Mouse (Mus musculus) right cerebral cortex, postnatal 4 days (tissue): ENCODE results near the gene Ptov1.

ENCODE experiments used
- DNase-seq: peaks from one replicate; pipeline ENCODE4 v3.0.0-alpha.2; 2022

Gene Ptov1

DNA sequence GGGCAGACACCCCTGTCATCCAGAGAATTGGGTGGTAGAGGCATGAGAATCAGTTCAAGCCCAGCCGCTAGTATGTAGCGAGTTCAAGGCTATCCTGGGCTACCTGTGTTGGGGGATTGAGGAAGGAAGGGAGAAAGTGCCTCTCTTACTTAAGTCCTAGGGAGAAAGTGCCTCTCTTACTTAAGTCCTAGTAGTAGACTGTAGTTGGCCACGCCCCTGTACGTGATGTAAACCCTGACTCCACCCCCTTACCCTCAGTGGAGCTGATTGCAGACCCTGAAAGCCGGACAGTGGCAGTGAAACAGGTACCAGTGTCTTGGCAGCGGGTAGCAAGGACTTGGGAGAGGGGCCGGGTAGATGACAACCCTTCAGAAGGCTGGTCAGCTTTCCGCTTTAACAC is 11.7 kb downstream of the Ptov1 start:
- DNase-seq, result no peak

DNA sequence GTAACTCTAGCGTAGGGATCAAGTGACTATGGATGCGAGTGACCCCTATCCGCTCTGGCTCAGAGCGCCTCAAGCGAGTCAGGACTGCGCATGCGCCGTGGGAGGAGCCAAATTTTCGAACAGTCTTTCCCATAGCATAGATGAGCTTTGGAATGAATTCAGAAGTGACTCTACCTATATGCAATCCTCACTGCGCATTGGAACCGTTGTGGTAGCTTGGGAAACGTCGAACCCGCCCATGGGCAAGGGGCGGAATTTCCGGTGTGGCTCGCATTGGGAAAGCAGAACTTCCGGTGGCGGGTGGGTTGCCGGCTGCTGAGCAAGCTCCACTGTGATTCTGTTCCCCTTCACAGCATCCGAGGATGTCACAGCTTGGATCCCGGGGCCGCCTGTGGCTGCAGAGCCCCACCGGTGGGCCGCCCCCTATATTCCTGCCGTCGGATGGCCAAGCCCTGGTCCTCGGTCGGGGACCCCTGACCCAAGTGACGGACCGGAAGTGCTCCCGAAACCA is 12.5 kb downstream of the Ptov1 start, which contains the start of gene Pnkp:
Gene Pnkp, plus strand, starts transcription at position 98 of the 511 bp plus-strand sequence.
- DNase-seq, result peak; percentile 86

DNA sequence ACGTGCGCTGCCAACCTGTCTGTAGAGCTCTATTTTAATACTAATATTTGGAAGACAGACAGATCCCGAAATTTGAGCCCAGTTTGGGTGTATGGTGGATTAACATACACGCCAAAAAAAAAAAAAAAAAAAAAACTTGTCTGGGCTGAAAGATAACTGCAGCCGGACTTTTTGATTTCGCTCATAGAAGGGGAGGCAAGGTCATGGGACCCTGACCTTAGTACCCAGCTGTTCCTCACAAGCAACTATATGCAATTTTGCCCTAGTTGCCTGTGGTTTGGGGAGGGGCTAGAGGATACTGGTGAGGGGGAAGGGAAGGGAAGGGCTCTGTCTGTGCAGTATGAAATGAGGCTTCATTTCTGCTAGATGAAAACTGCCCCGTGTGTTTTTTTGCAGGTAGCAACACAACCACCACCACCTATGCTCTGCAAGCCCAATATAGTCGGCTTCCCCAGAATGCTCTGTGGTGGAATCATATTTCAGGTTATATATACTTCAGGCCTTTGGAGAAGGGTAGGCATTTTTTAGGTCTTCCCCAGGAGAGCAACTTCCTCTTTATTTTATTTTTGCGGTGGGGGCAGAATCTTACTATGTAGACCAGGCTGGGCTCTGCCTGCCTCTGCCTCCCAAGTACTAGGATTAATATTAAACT is 13.2 kb downstream of the Ptov1 start:
- DNase-seq, result no peak

DNA sequence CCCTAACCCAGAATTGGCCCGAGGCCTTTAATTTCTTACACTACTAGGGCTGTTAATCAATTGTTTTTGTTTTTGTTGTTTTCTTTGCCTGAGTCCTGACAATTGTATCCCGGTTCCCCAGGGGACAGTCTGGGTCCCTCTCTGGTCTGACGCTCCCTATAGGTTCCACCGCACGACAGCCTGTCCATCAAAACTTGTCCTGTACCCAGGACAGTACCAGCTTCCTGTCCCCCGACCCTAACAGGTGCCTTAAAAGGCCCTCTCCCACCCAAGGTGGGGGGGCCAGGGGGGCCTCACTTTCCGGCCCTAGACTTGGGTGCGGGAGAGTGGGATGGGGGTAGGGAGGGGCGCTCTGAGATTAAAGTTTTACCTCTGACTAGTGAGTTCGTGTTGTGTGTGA is 14.6 kb downstream of the Ptov1 start:
- DNase-seq, result no peak

DNA sequence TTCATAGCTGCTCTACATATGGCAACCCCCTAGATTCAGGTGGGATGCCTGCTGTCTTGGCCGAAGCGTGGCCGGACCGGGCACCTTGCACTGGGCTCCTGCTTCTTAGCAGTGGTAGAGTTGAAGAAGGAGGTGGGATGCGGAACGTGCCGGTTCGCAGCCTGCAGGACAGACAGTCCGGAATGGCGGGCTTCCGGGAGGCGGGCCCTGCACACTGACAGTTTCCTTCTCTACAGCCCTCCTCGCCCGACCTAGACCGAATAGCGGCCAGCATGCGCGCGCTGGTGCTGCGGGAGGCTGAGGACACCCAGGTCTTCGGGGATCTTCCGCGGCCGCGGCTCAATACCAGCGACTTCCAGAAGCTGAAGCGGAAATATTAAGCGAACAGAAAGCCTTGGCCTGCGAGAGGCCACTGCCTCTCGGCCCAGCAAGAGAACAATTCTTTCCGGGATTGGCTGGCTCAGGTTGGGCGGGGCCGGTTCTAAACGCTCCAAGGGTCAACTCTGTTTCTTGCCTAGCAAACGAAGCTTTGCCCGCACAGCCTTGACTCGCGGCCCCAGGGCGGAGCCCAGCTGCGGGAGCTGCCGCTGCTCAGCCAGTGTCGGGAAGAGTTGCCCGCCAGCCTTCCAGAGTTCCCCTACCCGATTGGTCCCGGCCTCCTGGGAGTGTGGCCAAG is 15.1 kb downstream of the Ptov1 start:
- peak; percentile 68 for DNase-seq

DNA sequence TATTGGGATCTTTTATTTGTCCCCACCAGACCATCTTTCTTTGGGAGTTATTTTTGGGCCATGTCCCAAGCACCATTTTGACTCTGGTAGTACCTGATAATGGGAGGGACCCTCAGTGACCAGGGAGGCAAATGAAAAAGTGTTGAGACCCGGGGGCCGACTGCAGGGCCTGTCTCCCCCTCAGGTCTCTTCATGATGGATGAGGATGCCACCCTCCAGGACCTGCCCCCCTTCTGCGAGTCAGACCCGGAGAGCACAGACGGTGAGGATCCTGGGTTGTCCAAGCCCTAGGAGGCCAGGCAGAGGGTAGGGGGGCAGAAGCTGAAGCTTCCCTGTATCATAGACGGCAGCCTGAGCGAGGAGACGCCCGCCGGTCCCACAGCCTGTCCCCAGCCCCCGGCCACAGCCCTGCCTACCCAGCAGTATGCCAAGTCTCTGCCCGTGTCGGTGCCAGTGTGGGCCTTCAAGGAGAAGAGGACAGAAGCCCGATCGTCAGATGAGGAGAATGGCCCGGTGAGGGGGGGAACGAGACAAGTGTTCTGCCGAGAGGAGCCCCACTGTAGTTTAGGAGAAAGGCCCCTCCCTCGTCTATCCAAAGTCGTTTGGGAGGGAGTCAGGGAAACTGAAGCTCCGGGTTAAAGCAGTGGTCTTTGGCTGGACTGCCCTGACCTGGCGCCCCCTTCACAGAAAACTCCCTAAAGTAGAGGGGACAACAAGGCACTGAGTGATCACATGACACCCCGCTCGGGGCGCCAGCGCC is 15.8 kb downstream of the Ptov1 start:
- no peak for DNase-seq

DNA sequence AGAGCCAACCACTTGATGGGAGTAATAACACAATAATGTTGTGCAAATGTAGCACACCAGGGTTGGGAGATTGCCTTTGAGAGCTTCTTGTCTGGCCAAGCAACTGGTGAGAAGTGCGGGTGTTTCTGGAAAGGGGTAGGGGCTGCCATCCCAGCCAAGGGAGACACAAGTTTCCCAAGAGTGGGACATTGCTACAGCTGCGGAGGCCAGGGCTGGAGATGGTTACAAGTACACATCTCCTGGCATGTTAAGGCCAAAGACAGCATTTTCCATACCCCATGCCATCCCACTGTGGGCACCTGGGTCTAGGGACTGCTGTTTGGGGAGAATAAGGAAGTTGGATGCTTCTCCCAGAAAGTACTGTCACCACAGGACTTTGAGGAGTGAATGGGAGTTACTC is 16.5 kb downstream of the Ptov1 start:
- no peak for DNase-seq

DNA sequence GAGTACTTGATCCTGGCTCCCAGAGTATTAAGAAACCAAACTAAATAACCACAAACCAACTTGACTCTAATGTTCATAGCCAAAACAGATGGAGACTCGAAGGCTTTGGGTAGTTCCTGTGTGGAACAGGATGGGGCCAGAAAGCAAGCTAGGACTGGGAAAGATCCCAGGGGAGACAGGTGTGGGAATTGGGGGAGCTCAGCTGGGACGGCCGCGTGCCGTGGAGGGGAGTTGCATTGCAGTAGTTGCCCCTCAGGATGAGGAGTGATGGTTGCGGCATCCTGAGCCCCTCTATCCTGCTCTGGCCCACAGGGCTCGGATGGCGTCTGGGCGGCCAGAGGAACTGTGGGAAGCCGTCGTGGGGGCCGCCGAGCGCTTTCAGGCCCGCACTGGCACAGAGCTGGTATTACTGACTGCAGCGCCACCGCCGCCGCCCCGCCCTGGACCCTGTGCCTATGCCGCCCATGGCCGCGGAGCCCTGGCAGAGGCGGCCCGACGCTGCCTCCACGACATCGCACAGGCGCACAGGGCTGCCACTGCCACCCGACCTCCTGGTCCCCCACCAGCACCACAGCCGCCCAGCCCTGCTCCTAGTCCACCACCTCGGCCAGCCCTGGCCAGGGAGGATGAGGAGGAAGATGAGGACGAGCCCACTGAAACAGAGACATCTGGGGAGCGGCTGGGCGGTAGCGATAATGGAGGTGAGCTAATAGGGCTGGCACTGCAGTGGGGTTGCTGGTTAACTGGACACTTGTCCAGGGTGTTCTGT is 17.1 kb downstream of the Ptov1 start:
- DNase-seq, result no peak

DNA sequence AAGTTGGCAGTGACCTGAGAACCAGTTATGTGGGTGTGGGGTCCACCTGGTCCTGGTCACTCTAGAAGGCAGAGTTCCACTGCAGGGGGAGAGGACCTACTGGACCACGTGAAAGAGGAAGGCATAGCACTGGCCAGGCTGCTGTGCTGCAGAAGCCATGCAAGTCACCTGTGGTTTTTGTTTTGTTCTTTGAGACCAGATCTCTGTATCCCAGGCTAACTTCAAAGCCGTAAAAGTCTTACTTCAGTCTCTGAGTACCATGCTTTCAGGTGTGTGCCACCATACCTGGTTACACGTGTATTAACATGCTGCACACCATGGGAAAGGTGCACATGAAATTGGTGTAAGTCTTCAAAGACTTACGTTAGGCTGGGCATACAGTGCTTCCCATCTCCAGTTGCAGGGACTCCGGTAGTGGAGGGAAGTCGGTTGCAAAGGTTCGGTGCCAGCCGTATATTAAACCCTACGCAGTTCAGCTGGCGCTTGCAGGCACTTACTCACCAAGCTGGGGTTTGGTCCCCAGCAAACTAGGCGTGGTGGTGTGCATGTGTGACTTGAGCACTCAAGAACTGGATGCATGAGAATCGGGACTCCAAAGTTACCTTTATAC is 17.9 kb downstream of the Ptov1 start:
- DNase-seq, result no peak

DNA sequence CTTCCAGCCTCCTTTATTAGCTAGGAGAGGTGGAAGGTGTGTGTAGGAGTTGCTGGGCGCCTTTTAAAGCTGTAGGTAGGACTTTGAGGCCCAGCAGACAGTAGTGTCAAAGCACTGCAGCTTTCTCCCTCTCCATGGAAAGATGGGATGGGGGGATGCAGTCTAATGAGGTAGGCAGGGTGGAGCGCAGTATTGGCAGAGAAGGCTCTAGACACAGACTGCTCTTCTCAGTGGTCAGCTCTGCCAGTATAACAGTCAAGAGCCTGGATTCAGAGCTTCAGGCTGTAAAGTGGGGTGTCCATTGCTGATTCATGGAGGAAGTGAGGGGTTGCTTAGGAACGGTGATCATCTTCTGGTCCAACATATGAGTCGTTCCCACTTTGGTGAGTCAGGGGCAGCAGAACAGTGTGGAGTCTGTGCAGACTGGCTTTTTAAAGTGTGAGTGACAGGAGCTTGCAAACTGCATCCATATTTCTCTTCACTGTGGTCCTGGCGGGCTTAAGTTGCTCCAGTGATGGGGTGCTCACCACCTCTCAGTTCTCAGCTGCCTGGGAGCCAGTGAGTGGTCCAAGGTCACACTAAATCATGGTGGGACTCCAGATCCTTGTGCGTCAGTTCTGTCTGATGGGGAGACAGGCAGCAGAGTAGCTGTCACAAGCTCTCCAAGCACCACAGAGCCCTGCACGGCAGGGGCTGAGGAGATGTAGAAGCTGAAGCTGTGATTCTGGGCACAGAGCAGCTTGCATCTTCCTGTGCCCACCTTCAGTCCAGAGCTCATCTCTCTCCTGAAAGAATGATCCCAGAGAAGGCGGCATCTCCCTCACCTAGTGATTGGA is 18.6 kb downstream of the Ptov1 start:
- no peak for DNase-seq

DNA sequence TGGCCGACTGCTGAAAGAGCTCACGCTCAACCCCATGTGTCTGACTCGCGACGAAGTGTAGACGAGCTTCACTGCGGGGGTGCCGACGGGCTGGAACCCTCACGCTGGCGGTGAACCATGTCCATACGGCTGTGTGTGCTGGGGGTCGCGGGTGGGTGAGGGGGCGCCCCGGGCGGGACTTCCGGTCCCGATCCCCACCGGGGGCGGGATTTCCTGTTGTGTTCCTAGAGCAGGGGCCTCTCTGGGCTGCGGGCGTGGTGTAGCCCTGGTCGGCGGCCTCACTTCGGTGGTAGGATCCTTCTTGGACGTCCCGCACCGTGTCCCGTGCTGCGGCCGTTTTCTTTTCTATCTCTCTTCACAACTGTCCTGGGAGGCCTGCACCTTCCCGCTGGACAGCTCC is 19.4 kb downstream of the Ptov1 start:
- peak; percentile 83 for DNase-seq

DNA sequence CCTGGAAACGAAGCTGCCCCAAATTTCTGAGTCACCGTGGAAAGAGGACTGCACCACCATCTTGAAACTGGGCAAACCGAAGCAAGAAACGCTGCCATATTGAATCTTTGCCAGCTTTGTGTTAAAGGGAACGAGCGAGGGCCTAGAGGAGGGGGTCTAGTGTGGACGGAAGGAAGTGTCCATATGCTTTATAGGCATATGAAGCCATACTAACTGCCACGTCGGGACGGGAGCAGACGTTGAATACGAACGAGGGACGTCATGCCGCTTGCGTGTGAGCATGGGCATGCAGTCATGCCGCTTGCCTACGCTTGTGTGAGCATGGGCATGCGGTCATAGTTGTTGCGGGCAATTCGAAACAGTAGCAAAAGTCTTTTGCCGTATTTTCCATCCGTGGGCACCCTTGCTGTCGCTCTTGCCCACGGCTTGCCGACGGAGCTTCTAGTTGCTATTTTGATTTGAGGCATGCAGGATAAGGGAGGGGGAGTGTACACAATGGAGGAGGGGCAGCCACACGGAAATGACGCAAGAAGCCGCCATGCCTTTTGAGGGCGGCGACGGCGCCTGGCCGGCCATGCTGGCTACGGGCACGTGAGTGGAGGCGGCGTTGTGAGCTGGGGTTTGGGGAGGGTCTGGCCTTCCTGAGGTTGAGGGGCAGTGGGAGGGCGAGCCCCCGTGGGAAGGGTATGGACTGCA is 20.0 kb downstream of the Ptov1 start:
- peak; percentile 83 for DNase-seq

DNA sequence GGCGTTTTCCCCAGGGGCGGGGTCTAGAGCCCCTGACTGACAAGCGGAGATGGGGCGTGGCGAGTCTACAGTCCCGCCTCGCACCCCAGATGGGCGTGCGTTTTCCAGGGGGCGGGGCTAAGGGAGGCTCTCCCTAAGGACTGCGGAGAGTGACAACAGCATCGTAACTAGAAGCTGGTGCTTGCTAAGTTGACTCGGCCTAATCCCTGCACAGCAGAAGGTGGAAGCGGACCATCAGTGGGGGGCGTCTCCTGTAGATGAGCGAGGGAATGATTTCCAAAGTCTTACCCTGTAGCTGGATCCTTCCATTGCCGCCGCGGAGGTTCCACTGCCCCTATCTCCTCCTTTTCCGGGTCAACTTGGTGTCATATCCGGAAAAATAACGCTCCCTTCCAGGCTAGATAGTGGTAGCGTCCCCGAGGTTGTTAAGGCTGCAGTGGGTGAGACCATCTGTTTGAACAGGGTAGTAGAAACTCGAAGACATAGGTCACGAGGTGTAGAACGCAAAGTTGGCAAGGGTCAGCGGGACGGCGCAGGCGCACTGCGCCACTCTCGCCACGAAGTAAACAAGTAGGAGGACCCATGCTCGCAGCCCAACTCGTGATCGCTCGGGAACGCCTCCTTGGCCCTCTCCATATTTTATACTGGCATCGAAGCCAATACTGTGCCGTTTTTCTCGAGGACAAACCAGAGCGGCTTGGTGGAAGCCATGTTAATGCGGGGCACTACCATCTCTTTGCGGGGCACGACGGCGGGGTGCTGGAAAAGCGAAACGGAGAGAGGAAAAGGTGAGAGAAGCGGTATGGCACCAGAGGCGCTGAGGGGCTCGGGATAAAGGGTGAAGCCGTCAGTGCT is 20.8 kb downstream of the Ptov1 start, which contains the start of the genes Akt1s1 and Tbc1d17:
Gene Akt1s1, plus strand, starts transcription at position 431 of the 855 bp plus-strand sequence.
Gene Tbc1d17, minus strand, starts transcription at position 519 of the 855 bp plus-strand sequence.
- peak; percentile 97 for DNase-seq

DNA sequence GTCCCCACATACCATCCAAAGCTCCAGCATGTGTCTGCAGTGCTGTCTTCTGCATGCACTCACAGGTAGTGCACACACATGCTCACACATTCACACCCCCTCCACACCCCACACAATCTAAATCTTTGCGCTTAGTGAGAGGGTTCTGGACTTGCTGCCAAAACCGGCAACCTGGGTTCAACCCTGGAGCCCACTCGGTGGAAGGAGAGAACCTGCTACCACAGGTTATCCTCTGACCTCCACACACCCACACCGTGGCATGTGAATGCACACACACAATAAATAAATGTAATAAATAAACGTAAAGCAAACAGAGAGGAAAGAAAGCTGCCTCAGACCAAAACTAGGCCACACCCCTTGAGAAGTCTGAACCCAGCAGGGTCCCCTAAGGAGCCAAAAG is 21.8 kb downstream of the Ptov1 start:
- no peak for DNase-seq

DNA sequence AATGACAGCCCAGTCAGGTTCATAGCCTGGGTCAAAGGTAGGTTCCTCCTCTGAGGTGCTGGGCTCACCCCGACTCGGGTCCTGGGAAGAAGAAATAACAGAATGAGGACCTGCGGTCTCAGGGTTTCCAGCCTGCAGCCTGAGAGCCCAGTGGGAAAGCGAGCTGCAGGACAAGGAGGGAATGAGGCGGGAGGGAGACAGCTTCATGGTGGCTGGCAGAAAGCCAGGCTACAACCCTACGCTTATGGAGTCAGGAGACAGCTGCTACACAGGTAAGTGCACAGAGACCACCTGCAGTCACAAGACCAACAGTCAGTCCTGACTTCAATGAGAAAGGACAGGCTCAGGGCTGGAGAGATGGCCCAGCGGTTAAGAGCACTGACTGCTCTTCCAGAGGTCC is 22.8 kb downstream of the Ptov1 start:
- no peak for DNase-seq

DNA sequence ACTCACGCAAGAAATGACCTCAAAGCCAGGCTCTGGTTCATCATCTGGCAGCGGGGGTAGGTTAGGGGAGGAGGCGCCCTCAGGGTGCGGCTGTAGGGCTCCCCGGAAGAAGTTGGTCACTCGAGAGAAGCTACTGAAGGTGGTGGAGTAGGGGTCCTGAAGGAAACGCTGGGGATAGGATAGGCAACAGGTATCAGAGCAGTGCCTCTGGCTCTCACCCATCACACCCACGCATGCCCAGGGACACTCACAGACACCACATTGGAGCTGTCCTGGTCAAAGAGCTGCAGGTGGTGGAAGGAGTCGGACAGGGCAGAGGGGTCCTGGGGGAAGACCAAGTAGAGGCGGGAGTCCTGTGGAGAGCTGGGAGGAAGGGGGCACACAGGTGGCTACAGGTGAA is 24.6 kb downstream of the Ptov1 start:
- DNase-seq, result no peak

DNA sequence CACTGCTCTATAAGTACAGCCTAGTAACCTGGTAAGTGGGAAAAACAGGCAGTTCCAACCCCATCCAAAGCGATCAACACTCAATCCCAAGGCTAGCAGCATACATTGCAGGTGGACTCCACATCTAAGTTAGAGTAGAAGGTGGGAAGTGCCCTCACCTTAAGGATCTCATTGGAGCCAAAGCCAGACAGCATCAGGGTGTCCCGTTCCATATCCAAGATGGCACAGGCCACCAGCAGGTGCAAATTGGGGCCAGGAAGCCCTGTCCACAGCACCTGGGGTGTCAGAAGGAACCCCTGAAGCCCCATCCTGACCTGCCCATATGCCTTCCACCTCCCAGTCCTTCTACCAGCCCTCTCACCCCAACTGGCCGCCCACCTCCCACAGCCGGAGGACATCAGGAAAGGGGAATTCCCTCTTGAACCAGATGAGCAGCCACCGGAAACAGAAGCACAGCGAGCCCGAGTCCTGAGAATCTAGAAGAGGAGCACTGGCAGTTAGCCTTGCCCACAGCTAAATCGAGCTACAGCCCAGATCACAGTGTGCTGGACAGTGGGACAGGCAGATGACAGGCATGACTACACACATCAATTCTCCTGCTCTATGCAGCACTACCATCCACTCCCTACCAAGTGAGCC is 27.6 kb downstream of the Ptov1 start:
- no peak for DNase-seq

DNA sequence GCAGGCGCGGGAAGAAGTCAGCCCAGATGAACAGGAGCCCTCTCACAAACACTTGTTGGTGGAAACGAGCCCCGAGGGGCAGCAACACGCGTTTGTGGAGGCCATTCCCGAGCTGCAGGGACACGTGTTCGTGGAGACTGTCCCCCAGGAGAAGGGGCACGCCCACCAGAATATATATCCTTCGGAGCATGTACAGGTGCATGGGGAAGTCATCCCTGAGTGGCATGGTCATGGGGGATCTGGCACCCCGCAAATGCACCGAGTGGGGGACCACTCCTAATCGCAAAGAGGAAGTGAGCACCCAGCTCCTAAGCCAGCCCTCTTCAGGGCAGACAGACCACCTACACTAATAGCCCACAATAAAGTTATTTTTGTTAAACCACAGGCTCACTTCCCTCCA is 29.2 kb downstream of the Ptov1 start:
- DNase-seq, result no peak

DNA sequence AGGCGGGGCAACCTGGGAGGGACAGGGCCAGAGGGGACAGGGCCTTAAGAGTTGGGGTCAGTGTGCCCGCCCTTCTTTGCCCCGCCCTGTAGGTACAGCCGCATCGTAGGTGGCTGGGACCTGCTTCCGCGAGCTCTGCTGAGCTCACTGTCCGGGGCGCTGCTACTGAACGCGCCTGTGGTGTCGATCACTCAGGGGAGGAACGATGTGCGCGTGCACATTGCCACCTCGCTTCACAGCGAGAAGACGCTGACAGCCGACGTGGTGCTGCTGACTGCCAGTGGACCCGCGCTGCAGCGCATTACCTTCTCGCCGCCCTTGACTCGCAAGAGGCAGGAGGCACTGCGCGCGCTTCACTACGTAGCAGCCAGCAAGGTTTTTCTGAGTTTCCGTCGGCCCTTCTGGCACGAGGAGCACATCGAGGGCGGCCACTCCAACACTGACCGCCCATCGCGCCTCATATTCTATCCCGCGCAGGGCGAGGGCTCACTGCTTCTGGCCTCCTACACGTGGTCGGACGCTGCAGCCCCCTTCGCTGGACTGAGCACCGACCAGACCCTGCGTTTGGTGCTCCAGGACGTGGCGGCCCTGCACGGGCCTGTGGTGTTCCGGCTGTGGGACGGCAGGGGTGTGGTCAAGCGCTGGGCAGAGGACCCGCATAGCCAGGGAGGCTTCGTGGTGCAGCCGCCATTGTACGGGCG is 29.9 kb downstream of the Ptov1 start:
- DNase-seq, result peak; percentile 67
